Mouse (Mus musculus) MEL (cell line): ENCODE measurements at regions not wholly inside any gene's neighbourhood (a gene's known extent, or its start where the extent isn't known, plus 50 kb on each side); places are given as distances from the start of the nearest gene placed in this dataset.

Experiments
- DNase-seq: peaks from one replicate; pipeline ENCODE4 v3.0.0; 2011; ENCODE audit warnings: low read depth, low spot score
- H3K27ac ChIP-seq: 2 replicates; pipeline ENCODE4 v1.5.1; 2012; ENCODE audit warnings: low read depth, mild to moderate bottlenecking, control low read depth, low read length, moderate library complexity; ENCODE audit not compliant: control insufficient read depth
- H3K27me3 ChIP-seq, 2 experiments: fragments of 150-350 bp in 1 of 2; sonication (generic) in 1 of 2; 2 replicates each; pipeline ENCODE4 v1.6.1; 2012; ENCODE audit warnings: low read length in 2 of 2, mild to moderate bottlenecking in 2 of 2, improper control_type of control experiment in 1 of 2, moderate library complexity in 1 of 2; ENCODE audit not compliant: insufficient read depth in 2 of 2, control insufficient read depth in 1 of 2
- H3K36me3 ChIP-seq, 2 experiments: 2 replicates each; pipeline ENCODE4 v1.6.1; 2012 to 2014; ENCODE audit warnings: low read length in 2 of 2, improper control_type of control experiment in 1 of 2, inconsistent platforms in 1 of 2, mild to moderate bottlenecking in 1 of 2; ENCODE audit not compliant: insufficient read depth in 2 of 2, control insufficient read depth in 1 of 2
- H3K4me1 ChIP-seq, 2 experiments: fragments of 150-350 bp in 1 of 2; sonication (generic) in 1 of 2; 2 replicates each; pipeline ENCODE4 v1.6.1; 2012; ENCODE audit warnings: low read length in 2 of 2, improper control_type of control experiment in 1 of 2, mild to moderate bottlenecking in 1 of 2; ENCODE audit not compliant: insufficient read depth in 2 of 2, control insufficient read depth in 1 of 2
- H3K4me3 ChIP-seq, 2 experiments: fragments of 150-350 bp in 1 of 2; sonication (generic) in 1 of 2; 2 replicates each; pipeline ENCODE4 v1.5.1; 2012; ENCODE audit warnings: low read depth in 2 of 2, low read length in 2 of 2, mild to moderate bottlenecking in 2 of 2, moderate library complexity in 2 of 2, control low read depth in 1 of 2, improper control_type of control experiment in 1 of 2; ENCODE audit not compliant: control insufficient read depth in 1 of 2, insufficient read depth in 1 of 2
- H3K79me2 ChIP-seq: 2 replicates; pipeline ENCODE4 v1.6.1; 2012; ENCODE audit warnings: mild to moderate bottlenecking, low read length, moderate library complexity; ENCODE audit not compliant: control insufficient read depth, poor library complexity, insufficient read depth
- H3K9ac ChIP-seq: 2 replicates; pipeline ENCODE4 v1.6.1; 2012; ENCODE audit warnings: low read depth, mild to moderate bottlenecking, control low read depth, low read length, moderate library complexity; ENCODE audit not compliant: control insufficient read depth, poor library complexity, severe bottlenecking
- H3K9me3 ChIP-seq: fragments of 150-350 bp; sonication (generic); replicated peaks from 2 replicates; pipeline ENCODE4 v1.6.1; 2012; ENCODE audit warnings: mild to moderate bottlenecking, low read length, improper control_type of control experiment, moderate library complexity; ENCODE audit not compliant: insufficient read depth
- BHLHE40 ChIP-seq: IDR thresholded peaks from 2 replicates; pipeline ENCODE4 v1.6.1; 2012; ENCODE audit warnings: low read depth, mild to moderate bottlenecking, inconsistent platforms, low read length, improper control_type of control experiment, borderline replicate concordance
- CHD1 ChIP-seq: IDR thresholded peaks from 2 replicates; pipeline ENCODE4 v1.6.1; 2012; ENCODE audit warnings: low read depth, mild to moderate bottlenecking, inconsistent platforms, low read length, improper control_type of control experiment
- CHD2 ChIP-seq: IDR thresholded peaks from 2 replicates; pipeline ENCODE4 v1.6.1; 2011; ENCODE audit warnings: low read length, improper control_type of control experiment
- CTCF ChIP-seq, 3 experiments: IDR thresholded peaks in 2 of 3; conservative IDR thresholded peaks in 1 of 3; 2 replicates each; pipeline ENCODE4 v1.5.1; 2011 to 2012; ENCODE audit warnings: low read length in 3 of 3, low read depth in 2 of 3, mild to moderate bottlenecking in 2 of 3, improper control_type of control experiment in 1 of 3, inconsistent platforms in 1 of 3, mixed read lengths in 1 of 3, moderate library complexity in 1 of 3; ENCODE audit not compliant: control insufficient read depth in 1 of 3, insufficient read depth in 1 of 3, poor library complexity in 1 of 3, severe bottlenecking in 1 of 3
- E2F4 ChIP-seq: IDR thresholded peaks from 2 replicates; pipeline ENCODE4 v1.6.1; 2011; ENCODE audit warnings: low read depth, low read length, improper control_type of control experiment, borderline replicate concordance
- EP300 ChIP-seq, 2 experiments: IDR thresholded peaks; 2 replicates each; pipeline ENCODE4 v1.6.1; 2011; ENCODE audit warnings: improper control_type of control experiment in 2 of 2, low read length in 2 of 2, low read depth in 1 of 2, mild to moderate bottlenecking in 1 of 2
- ETS1 ChIP-seq: IDR thresholded peaks from 2 replicates; pipeline ENCODE4 v1.6.1; 2012; ENCODE audit warnings: low read depth, mild to moderate bottlenecking, inconsistent platforms, low read length, improper control_type of control experiment, moderate library complexity
- GABPA ChIP-seq: IDR thresholded peaks from 2 replicates; pipeline ENCODE4 v1.6.1; 2012; ENCODE audit warnings: low read depth, mild to moderate bottlenecking, inconsistent platforms, low read length, improper control_type of control experiment, moderate library complexity
- HCFC1 ChIP-seq: IDR thresholded peaks from 2 replicates; pipeline ENCODE4 v1.6.1; 2012; ENCODE audit warnings: low read depth, mild to moderate bottlenecking, inconsistent platforms, low read length, improper control_type of control experiment, moderate library complexity
- JUND ChIP-seq: IDR thresholded peaks from 2 replicates; pipeline ENCODE4 v1.6.1; 2011; ENCODE audit warnings: low read depth, mild to moderate bottlenecking, improper control_type of control experiment, low read length
- KAT2A ChIP-seq: conservative IDR thresholded peaks from 2 replicates; pipeline ENCODE4 v1.6.1; 2012; ENCODE audit warnings: low read depth, low read length, improper control_type of control experiment, inconsistent platforms
- MAZ ChIP-seq: IDR thresholded peaks from 2 replicates; pipeline ENCODE4 v1.6.1; 2012; ENCODE audit warnings: low read depth, mild to moderate bottlenecking, inconsistent platforms, low read length, improper control_type of control experiment
- MYB ChIP-seq: IDR thresholded peaks from 2 replicates; pipeline ENCODE4 v1.6.1; 2011; ENCODE audit warnings: mild to moderate bottlenecking, low read depth, low read length, improper control_type of control experiment
- MYC ChIP-seq: IDR thresholded peaks from 2 replicates; pipeline ENCODE4 v1.6.1; 2011; ENCODE audit warnings: low read depth, mild to moderate bottlenecking, low read length, improper control_type of control experiment, moderate library complexity
- NELFE ChIP-seq: IDR thresholded peaks from 2 replicates; pipeline ENCODE4 v1.6.1; 2011; ENCODE audit warnings: low read depth, low read length, improper control_type of control experiment
- POLR2AphosphoS2 ChIP-seq: IDR thresholded peaks from 2 replicates; pipeline ENCODE4 v1.6.1; 2011; ENCODE audit warnings: low read length, improper control_type of control experiment
- POLR2AphosphoS5 ChIP-seq: IDR thresholded peaks from 2 replicates; pipeline ENCODE4 v1.6.1; 2012; ENCODE audit warnings: low read depth, borderline replicate concordance, mild to moderate bottlenecking, inconsistent platforms, low read length, moderate library complexity, mixed read lengths
- SIN3A ChIP-seq: IDR thresholded peaks from 2 replicates; pipeline ENCODE4 v1.6.1; 2012; ENCODE audit warnings: low read length, improper control_type of control experiment, inconsistent platforms
- SMC3 ChIP-seq: IDR thresholded peaks from 2 replicates; pipeline ENCODE4 v1.6.1; 2011; ENCODE audit warnings: low read depth, low read length, improper control_type of control experiment
- UBTF ChIP-seq: IDR thresholded peaks from 2 replicates; pipeline ENCODE4 v1.6.1; 2012; ENCODE audit warnings: low read depth, mild to moderate bottlenecking, inconsistent platforms, low read length, improper control_type of control experiment, moderate library complexity, borderline replicate concordance; ENCODE audit not compliant: insufficient read depth
- ZNF384 ChIP-seq: IDR thresholded peaks from 2 replicates; pipeline ENCODE4 v1.6.1; 2012; ENCODE audit warnings: low read depth, mild to moderate bottlenecking, inconsistent platforms, low read length, improper control_type of control experiment

DNA sequence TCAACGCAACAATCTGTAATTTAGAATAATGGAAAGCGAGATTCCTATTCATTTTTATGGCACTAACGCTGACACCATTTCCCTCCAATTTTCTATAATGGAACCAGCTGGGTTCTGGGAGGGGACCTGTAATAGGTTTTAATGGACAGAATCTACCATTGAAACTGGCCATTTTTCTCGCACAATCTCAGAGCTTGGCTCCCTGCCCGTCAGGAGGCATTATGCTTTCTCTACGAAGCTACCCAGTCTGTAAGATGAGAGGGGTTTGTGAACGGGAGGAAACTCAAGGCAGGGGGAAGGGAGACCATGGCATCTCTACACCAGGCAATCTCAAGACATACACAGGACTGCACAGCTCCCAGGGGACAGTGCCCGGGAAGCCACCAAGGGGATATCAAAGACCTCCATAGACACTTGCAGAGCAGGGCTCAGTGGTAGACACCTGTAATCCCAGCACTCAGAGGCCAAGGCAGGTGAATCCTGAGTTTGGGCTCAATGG lies 498.2 kb upstream of the Castor2 start:
- DNase-seq = no peak
- Histone ChIP-seq H3K36me3 (no peaks in the 10 kb centered on the region), H3K9me3 (no peaks in the 10 kb centered on the region), H3K79me2 (no peaks in the 10 kb centered on the region), H3K4me3 (no peak overlapping the region), H3K27ac (no peak overlapping the region)
- no peak for TF ChIP-seq MAZ
- TF ChIP-seq CTCF (IDR thresholded peaks at IDR 0.05 in 2 of 3, conservative IDR thresholded peaks at IDR 0.05 in 1 of 3; ENCODE audit: control insufficient read depth in 1 of 3, insufficient read depth in 1 of 3, low read depth in 2 of 3, low read length in 3 of 3, poor library complexity in 1 of 3, severe bottlenecking in 1 of 3) = no peak
- no peak for TF ChIP-seq BHLHE40
- TF ChIP-seq, all 39 proteins: peak for 0
- no peaks in the 10 kb centered on the region for H3K4me1 ChIP-seq
- H3K27me3 ChIP-seq = no peaks in the 10 kb centered on the region
- no peak overlapping the region for H3K9ac ChIP-seq

DNA sequence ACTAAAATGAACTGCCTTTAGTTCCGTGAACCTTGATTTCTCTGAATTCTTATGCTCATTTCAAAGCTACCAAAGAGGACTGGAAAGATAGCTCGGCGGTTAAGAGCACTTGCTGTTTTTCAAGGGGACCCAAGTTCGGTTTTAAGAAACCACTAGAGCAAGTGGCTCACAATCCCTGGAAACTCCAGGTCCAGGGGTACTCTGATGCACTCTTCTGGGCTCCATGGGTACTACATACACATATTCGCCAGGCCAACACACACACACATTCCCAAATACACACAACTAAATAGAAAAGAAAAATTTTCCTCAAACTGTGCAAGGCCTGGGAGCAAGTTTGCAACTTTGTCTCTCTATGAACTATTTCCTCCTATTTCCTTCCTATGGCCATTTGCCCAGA lies 498.9 kb upstream of the Castor2 start:
- Histone ChIP-seq H3K9me3 (no peaks in the 10 kb centered on the region), H3K27ac (no peak overlapping the region), H3K36me3 (no peaks in the 10 kb centered on the region), H3K79me2 (no peaks in the 10 kb centered on the region), H3K4me3 (no peak overlapping the region), H3K9ac (no peak overlapping the region), H3K27me3 (no peaks in the 10 kb centered on the region), H3K4me1 (no peaks in the 10 kb centered on the region)
- no peak for DNase-seq
- TF ChIP-seq MYC = no peak
- TF ChIP-seq MAZ = no peak
- no peak for TF ChIP-seq KAT2A
- TF ChIP-seq CHD2 = no peak

DNA sequence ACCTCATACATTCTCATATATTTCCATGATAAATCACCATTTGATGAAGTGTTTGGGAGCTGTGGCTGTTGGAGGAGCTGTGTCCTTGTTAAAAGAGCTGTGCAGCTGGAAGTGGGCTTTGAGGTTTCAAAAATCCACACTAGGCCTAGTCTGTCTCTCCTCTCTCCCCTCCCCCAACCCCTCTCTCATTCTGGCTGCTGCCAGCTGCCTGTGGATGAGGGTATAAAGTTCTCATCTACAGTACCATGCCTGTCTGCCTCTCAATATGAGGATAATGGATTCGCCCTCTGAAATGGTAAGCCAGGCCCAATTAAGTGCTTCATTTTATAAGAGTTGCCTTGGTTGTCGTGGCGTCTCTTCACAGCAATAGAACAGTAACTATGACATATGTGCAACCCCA lies 501.4 kb upstream of the Castor2 start:
- DNase-seq = no peak

More for the DNA sequence above, 501.4 kb upstream of the Castor2 start:
- no peak overlapping the region for H3K27ac ChIP-seq
- TF ChIP-seq ETS1 = no peak
- TF ChIP-seq HCFC1 = no peak
- TF ChIP-seq EP300 (IDR thresholded peaks at IDR 0.05; ENCODE audit: low read depth in 1 of 2, low read length in 2 of 2) = no peak
- TF ChIP-seq BHLHE40 = no peak
- TF ChIP-seq POLR2AphosphoS2 = no peak
- TF ChIP-seq MYB = no peak
- no peak for TF ChIP-seq POLR2AphosphoS5
- no peak for TF ChIP-seq E2F4
- TF ChIP-seq SIN3A = no peak
- no peak for TF ChIP-seq ZNF384
- TF ChIP-seq UBTF = no peak
- TF ChIP-seq CHD1 = no peak
- no peak for TF ChIP-seq GABPA
- TF ChIP-seq NELFE = no peak
- no peak for TF ChIP-seq SMC3
- TF ChIP-seq JUND = no peak
- TF ChIP-seq, all 39 proteins: peak for 0
- Histone ChIP-seq H3K4me1 (no peaks in the 10 kb centered on the region), H3K9ac (no peak overlapping the region), H3K79me2 (no peaks in the 10 kb centered on the region), H3K27me3 (no peaks in the 10 kb centered on the region), H3K9me3 (no peaks in the 10 kb centered on the region), H3K4me3 (no peak overlapping the region), H3K36me3 (no peaks in the 10 kb centered on the region)
